Mouse (Mus musculus): ENCODE measurements around the gene Large1.

GRCm38 (mm10) chr8:72816679-72817078, 536.7 kb downstream of the Large1 start:
- TF ChIP-seq EP300 (optimal IDR thresholded peaks at IDR 0.05): no peak
- TF ChIP-seq CTCF (IDR thresholded peaks at IDR 0.05; ENCODE audit: low read depth): no peak

Measured in stomach, postnatal 0 days (tissue).